Mouse (Mus musculus) kidney, adult 2 months (tissue): Measurements from ENCODE around the gene Srgap1.

Source experiments
- CTCF ChIP-seq: fragments of 200-500 bp; conservative IDR thresholded peaks from 2 replicates; pipeline ENCODE4 v1.5.1; 2011; ENCODE audit warnings: low read depth, mild to moderate bottlenecking, control low read depth, low read length, moderate library complexity, mixed read lengths; ENCODE audit not compliant: insufficient read depth, insufficient read length
- POLR2A ChIP-seq: fragments of 200-500 bp; IDR thresholded peaks from one replicate; pipeline ENCODE4 v1.6.1; 2011; ENCODE audit warnings: low read depth, low read length, control low read depth

DNA sequence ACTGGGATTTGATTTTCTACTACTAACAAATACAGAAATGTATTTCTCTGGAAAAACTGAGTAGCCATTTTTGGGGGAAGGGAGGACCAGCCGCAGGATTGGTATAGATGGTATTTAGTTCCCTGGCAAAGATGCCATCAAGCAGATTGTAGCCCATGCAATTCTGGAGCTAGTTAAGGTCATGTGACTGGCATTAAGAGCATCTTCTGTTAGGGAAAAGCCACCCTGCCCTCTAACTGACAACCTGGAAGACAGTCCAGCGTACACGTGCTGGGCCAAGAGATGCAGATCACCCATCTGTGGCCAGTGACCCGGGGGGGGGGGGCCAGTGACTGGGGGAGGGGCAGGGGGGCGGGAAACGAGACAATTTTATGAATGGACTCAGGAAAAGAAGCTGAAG lies 92.2 kb downstream of the Srgap1 start:
- TF ChIP-seq POLR2A (no peak), CTCF (no peak)
